Mouse (Mus musculus) liver, postnatal 0 days (tissue): ENCODE data around the gene Ttll1.

ENCODE experiments used
- CTCF ChIP-seq: sonication (generic); IDR thresholded peaks from 2 replicates; pipeline ENCODE4 v1.5.1; 2016; ENCODE audit warnings: antibody characterized with exemption, low read depth
- EP300 ChIP-seq: IDR thresholded peaks from 2 replicates; pipeline ENCODE4 v1.6.1; 2016; ENCODE audit warnings: antibody characterized with exemption, low read depth, mild to moderate bottlenecking

DNA sequence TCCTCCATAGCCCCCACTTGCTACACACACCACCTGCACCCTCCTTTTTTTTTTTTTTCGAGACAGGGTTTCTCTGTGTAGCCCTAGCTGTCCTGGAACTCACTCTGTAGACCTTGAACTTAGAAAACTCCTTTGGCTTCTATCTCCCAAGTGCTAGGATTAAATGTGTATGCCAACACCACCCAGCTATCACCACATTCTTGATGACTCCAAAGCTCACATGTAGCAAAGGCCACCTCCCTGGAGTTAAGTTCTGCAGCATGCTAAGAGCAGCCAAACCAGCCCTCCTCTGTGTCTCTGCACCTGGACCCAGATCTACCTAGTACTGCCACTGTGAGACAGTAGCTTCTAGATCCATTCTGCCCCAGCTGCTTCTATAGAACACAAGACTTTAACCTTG is 53.2 kb downstream of the Ttll1 start:
- TF ChIP-seq CTCF (no peak), EP300 (no peak)
